Mouse (Mus musculus): ENCODE results near the gene Rasd1.
"Not testable (repeated sequence)": the region's sequence is repeated elsewhere in the genome, so short reads cannot be mapped to it uniquely, and the experiment has no call there.

Gene Rasd1

GRCm38 (mm10) chr11:59960476-59961337 lies 4.0 kb downstream of the Rasd1 start:
- no peak for DNase-seq (ENCODE audit: low read depth)

GRCm38 (mm10) chr11:59959453-59959852 lies 5.3 kb downstream of the Rasd1 start:
- no peak for DNase-seq (ENCODE audit: low read depth)

DNA sequence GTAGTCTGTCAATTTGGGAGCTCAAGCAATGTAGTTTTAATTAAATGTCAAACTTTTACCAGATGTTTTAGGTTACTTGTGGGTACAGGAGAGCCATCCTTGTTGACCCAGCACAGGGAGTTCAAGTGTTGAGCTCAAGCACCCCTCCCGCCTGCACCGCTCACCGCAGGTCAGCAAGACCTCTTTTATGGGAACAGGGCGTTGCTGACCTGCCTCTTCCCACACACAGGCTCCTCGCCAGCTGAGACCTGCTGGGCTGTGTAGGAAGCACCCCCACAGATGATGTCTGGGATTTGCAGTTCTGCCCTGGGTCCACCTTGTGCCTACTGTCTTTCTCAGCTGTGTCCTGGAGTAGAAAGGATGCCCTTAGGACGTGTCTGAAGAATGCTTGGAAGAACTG lies 8.0 kb downstream of the Rasd1 start:
- DNase-seq (ENCODE audit: low read depth) = no peak

- DNase-seq (ENCODE audit: low read depth) = no peak
These were observed 11.9 kb downstream of the Rasd1 start for GRCm38 (mm10) chr11:59952892-59953291.

DNA sequence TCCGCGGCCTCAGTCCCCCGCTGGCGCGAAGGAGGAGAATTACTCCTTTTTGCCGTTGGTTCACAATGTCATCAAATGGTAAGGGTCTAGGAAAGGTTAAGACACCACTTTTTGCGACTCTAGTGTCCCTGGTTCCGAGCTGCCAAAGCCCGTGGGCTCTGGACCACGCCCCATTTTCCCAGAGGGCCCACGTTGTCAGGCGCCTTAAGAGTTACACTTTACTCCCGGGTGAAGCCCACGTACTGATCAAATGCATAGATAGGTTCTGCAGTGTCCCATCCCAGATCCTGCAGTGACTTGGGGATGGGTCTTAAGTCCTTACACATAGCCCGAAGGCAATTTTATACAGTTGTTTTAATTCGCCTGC lies 16.4 kb downstream of the Rasd1 start:
- DNase-seq (ENCODE audit: low read depth) = peak; percentile 50

DNA sequence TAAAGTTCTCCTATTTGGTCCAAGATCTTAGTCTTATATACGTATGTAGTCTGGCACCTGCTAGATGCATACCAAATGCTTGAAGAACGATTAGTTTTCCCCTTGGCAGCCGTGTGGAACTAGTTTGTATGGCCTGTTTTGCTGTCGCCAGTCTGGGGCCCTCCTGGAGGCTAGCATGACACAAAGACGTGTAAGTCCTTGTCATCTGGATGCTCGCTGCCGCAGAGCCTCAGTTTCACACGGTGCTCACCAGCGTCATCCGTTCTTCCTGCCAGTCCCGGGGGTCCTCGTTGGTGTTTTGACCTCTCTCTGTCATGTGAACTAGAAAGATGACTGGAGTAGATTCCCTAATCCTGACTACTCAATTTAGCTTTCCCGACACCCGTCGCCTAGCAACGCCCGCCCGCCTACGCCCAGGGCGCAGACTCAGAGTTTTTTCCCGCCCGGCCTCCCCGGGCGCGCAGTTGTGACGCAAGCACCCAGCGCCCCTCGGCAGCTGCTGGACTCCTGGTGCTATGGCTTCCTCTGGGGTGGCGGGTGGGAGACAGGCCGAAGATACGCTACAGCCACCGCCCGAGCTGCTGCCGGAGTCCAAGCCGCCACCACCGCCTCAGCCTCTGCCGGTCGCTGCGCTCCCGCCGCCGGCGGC lies 16.9 kb downstream of the Rasd1 start, which contains the start of gene Med9:
TSS of gene Med9 (plus strand) at position 455 of the 649 bp plus-strand sequence.
- peak; percentile 98 for DNase-seq (ENCODE audit: low read depth)

GRCm38 (mm10) chr11:59944855-59945254 lies 19.9 kb downstream of the Rasd1 start:
- not testable (repeated sequence) for DNase-seq (ENCODE audit: low read depth)

GRCm38 (mm10) chr11:59941391-59941790 lies 23.4 kb downstream of the Rasd1 start:
- DNase-seq (ENCODE audit: low read depth) = no peak

- DNase-seq (ENCODE audit: low read depth) = no peak
These were observed 24.1 kb downstream of the Rasd1 start for GRCm38 (mm10) chr11:59940645-59941044.

- no peak for DNase-seq (ENCODE audit: low read depth)
These were observed 24.9 kb downstream of the Rasd1 start for GRCm38 (mm10) chr11:59939821-59940220.

DNA sequence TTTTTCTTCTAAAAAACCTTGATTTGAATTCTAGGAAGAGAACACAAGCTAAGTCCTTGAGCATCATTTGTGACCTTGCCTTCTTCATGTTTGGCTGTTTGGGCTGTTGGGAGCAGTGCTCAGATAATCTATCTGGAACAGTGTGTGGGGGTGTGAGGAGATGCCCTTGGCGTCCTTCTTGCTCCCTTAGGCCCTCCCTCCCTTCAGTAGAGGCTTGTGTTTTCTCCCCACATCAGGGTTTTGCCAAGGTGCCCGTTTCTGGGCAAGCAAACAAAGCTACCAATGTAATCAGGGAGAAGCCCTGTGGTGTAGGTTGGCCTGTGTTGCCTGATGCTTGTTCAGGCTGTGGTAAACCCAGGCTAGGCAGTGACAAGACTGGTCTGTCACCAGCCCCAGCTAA lies 27.1 kb downstream of the Rasd1 start:
- DNase-seq (ENCODE audit: low read depth) = no peak

- DNase-seq (ENCODE audit: low read depth) = no peak
These were observed 27.7 kb downstream of the Rasd1 start for GRCm38 (mm10) chr11:59937023-59937422.

GRCm38 (mm10) chr11:59933943-59934342 lies 30.8 kb downstream of the Rasd1 start:
- no peak for DNase-seq (ENCODE audit: low read depth)

DNA sequence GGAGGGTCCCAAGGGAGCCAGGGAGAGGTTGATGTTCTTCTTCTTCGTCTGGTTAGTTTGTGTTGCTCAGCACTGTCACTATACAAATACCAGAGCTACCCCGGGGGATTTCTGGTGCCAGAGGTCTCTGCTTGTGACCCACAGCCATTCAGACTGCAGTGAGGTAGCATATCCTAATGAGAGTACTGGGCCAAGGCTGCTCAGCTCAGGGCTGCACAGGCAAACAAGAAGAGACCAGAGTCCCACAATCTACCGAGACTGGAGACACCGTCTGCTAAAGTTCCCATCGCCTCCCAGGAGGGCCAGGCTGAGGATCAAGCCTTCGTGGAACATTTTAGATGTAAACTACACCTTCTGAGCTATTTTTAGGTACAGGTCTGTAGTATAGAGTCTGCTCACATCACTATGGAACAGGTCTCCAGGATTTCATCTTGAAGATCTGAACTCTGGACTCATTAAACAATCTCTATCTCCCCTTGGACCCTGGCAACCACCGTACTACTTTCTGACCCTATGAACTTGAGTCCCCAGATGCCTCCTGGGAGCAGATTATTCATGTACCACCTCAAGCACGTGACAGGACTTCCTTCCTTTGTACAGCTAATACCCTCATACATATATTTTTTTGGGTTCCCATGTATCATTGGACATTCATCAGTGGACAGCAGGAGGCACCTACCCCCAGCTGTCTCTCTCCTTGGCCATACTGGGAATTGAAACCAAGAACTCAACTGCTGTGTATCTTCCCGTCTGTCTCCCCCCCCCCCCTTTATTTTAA lies 32.0 kb downstream of the Rasd1 start:
- DNase-seq (ENCODE audit: low read depth) = no peak

DNA sequence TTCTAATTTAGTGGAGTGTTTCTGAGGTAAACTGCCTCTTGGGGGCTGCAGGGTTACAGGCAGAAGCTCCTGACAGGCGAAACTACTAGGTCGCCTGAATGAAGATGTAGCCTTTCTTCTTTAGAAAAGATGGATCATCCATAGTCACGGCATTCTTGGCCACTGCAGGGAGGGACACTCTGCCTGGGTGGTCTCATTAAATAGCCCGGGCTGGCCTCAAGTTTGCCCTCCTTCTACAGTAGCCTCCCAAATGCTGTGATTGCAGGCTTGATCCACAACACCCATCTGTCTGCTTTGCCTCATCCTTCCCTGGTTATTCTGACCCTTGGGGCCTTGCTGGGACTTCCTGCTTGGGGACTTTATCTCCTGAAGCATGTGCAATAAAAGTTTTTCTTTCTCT lies 34.7 kb downstream of the Rasd1 start:
- no peak for DNase-seq (ENCODE audit: low read depth)

DNA sequence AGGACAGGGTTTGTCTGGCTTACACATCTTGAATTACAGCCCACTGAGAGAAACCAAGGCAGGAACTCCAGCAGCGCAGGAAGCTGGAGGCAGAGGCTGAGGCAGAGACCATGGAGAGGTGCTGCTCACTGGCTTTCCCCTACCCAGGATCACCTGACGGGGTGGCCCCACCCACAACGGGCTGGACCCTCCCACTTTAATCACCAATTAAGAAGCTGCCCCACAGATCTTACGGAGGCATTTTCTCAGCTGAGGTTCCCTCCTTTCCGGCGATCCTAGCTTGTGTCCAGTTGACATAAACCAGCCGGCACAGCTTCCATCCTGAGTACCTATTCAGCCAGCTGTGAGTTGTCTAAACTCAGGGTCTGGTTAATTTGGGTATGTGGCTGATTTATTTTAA lies 43.5 kb downstream of the Rasd1 start:
- no peak for DNase-seq (ENCODE audit: low read depth)

- DNase-seq (ENCODE audit: low read depth) = no peak
These were observed 44.4 kb downstream of the Rasd1 start for GRCm38 (mm10) chr11:59920331-59920730.

DNA sequence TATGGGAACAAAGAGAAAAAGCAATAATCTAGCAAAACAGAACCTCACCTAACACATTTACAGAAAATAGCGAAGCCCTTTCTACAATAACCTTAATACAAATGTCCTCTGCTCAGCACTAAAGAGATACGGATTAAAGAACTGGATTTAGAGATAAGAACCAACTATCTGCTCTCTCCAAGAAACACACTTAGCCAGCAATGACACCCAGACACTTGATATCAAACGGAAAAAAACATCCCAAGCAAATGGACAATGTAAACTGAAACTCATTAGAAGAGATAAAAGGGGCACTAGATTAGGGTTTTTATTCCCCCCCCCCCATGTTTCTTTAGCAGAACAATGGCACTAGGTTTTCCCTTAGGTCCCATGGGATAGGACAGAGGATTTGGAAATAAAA lies 45.3 kb downstream of the Rasd1 start:
- no peak for DNase-seq (ENCODE audit: low read depth)

GRCm38 (mm10) chr11:59918014-59918413 lies 46.7 kb downstream of the Rasd1 start:
- DNase-seq (ENCODE audit: low read depth) = peak; percentile 43

DNA sequence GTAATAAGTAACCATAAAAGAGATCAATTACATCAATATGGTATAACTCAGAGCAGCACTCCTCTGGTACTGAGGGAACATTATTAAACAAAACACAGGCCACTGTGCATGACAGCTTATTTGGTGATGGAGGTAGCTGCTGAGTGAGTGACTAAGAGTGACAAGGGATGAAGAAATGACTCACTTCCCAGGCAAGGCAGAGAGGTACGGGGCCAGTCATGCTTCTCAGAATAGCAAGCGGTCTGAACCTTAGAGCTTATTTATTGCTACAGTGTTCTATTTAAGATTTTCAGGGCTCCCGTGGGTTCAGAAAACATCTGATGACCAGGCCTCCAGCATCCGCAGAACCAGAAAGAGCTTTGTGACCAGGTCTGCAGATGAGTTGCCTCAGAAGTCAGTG lies 51.0 kb downstream of the Rasd1 start:
- DNase-seq (ENCODE audit: low read depth) = peak; percentile 33

Data from NIH3T3 (cell line).